Mouse (Mus musculus): ENCODE measurements around the gene Wasl. TPM values are rescaled to one million over a fixed set of nuclear protein-coding genes. Genes with fewer than 3 reads are reported as not detected.
A peak's percentile ranks its signal among the peaks of the same experiment; 100 is the strongest.

The Wasl gene
- polyA plus RNA-seq, 1 experiment from 2014 or later = 49.7 TPM

DNA sequence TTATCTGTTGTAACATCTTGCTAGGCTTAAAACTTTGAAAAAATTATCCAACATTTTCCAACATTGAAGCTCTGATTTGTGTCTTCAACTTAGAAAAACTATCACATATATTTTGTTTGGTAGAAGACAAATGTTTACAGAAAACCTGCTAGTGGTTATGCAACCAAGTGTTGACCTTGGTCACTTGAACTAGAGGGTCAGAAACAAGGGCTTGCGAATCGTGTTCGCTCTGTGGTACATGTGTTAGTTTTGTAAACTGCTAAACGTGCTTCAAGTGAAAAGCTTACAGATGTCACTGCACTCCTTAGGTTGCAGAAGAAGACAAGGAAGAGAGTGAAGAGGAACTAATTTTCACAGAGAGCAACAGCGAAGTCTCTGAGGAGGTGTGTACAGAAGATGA is 61.8 kb downstream of the Wasl start:
- 84% methylated on average over 5 of the region's 5 CpGs for WGBS
- Histone ChIP-seq H3K9ac (ENCODE audit: low read length) (no peak overlapping the region), H3K27me3 (ENCODE audit: control insufficient read depth, insufficient read depth, low read length) (no peaks in the 10 kb centered on the region), H3K4me2 (ENCODE audit: low read length) (no peak overlapping the region), H3K36me3 (ENCODE audit: control insufficient read depth, insufficient read depth, low read length) (peaks cover 57% of the 10 kb centered on the region), H3K9me3 (ENCODE audit: control insufficient read depth, low read length) (no peaks in the 10 kb centered on the region), H3K27ac (replicated peaks in 1 of 2; ENCODE audit: control insufficient read depth in 1 of 2, insufficient read depth in 1 of 2, low read depth in 2 of 2, low read length in 2 of 2) (no peak overlapping the region), H3K4me1 (ENCODE audit: control insufficient read depth in 2 of 2, insufficient read depth in 2 of 2, low read length in 2 of 2) (peaks cover 14 to 41% of the 10 kb centered on the region in 2 experiments), H3K4me3 (ENCODE audit: control insufficient read depth in 1 of 2, insufficient read depth in 1 of 2, low read depth in 1 of 2, low read length in 2 of 2) (no peak overlapping the region)
- no peak for ATAC-seq (ENCODE audit: insufficient number of reproducible peaks, insufficient read depth, low FRiP score, low read depth)

- no peak for ATAC-seq (ENCODE audit: insufficient number of reproducible peaks, insufficient read depth, low FRiP score, low read depth)
- H3K4me1 ChIP-seq (ENCODE audit: control insufficient read depth in 2 of 2, insufficient read depth in 2 of 2, low read length in 2 of 2) = peaks cover 12 to 34% of the 10 kb centered on the region in 2 experiments
- H3K9me3 ChIP-seq (ENCODE audit: control insufficient read depth, low read length) = no peaks in the 10 kb centered on the region
- H3K4me2 ChIP-seq (ENCODE audit: low read length) = peak overlapping the region; percentile 74
- no peaks in the 10 kb centered on the region for H3K27me3 ChIP-seq (ENCODE audit: control insufficient read depth, insufficient read depth, low read length)
- H3K4me3 ChIP-seq (ENCODE audit: control insufficient read depth in 1 of 2, insufficient read depth in 1 of 2, low read depth in 1 of 2, low read length in 2 of 2) = no peak overlapping the region
- no peak overlapping the region for H3K9ac ChIP-seq (ENCODE audit: low read length)
- peak overlapping the region in 1 of 2 experiments; percentile 98; a peak in 1 of 4 replicates for H3K27ac ChIP-seq (replicated peaks in 1 of 2; ENCODE audit: control insufficient read depth in 1 of 2, insufficient read depth in 1 of 2, low read depth in 2 of 2, low read length in 2 of 2)
- WGBS = 59% methylated on average over 3 of the region's 3 CpGs
- H3K36me3 ChIP-seq (ENCODE audit: control insufficient read depth, insufficient read depth, low read length) = peaks cover 52% of the 10 kb centered on the region
Observed at GRCm38 (mm10) chr6:24602351-24602750, 62.5 kb downstream of the Wasl start.

DNA sequence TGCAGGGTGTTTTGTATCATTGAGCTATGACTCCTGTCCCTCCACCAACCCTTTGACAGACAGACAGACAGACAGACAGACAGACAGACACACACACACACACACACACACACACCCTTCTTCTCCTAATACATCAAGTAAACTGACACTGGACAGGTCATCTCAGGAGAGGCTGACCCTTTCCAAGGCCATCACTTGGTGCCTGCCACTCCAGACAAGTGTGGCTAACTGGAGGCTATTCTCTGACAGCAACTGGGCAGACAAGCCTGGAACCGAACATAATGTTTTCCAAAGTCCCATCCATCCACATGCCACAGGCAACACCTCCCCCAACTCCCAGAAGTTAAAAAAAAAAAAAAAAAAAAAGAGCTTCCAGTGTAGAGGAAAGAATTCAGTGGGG is 63.1 kb downstream of the Wasl start:
- WGBS = 4% methylated on average over 1 of the region's 1 CpGs
- H3K9me3 ChIP-seq (ENCODE audit: control insufficient read depth, low read length) = no peaks in the 10 kb centered on the region
- peaks cover 12 to 32% of the 10 kb centered on the region in 2 experiments for H3K4me1 ChIP-seq (ENCODE audit: control insufficient read depth in 2 of 2, insufficient read depth in 2 of 2, low read length in 2 of 2)
- peak overlapping the region; percentile 74 for H3K4me2 ChIP-seq (ENCODE audit: low read length)
- H3K9ac ChIP-seq (ENCODE audit: low read length) = peak overlapping the region; percentile 89
- no peaks in the 10 kb centered on the region for H3K27me3 ChIP-seq (ENCODE audit: control insufficient read depth, insufficient read depth, low read length)
- H3K4me3 ChIP-seq (ENCODE audit: control insufficient read depth in 1 of 2, insufficient read depth in 1 of 2, low read depth in 1 of 2, low read length in 2 of 2) = peak overlapping the region; percentile 1 to 51; a peak in 3 of 4 replicates
- no peak for ATAC-seq (ENCODE audit: insufficient number of reproducible peaks, insufficient read depth, low FRiP score, low read depth)
- H3K27ac ChIP-seq (replicated peaks in 1 of 2; ENCODE audit: control insufficient read depth in 1 of 2, insufficient read depth in 1 of 2, low read depth in 2 of 2, low read length in 2 of 2) = peak overlapping the region; percentile 40 to 98; a peak in 3 of 4 replicates
- H3K36me3 ChIP-seq (ENCODE audit: control insufficient read depth, insufficient read depth, low read length) = peaks cover 45% of the 10 kb centered on the region

DNA sequence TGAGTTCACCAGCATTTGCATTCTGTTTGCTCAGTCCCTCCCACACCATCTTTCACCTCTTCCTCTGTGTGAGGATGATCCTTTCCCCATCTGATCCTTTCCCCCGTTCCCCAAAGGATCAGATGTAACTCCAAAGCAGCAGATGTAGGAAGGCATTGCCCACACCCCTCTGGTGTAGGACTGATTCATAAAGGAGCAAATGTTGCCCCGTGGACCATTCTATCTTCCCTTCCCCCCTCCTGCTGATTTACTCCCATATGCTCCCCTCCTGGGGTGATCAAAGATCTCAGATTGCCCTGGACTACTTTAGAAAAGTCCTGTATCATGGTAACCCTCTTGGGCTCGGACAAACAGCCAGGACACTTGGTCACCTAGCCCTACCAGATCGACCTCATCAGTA is 64.1 kb downstream of the Wasl start:
- peaks cover 12 to 26% of the 10 kb centered on the region in 2 experiments for H3K4me1 ChIP-seq (ENCODE audit: control insufficient read depth in 2 of 2, insufficient read depth in 2 of 2, low read length in 2 of 2)
- no peaks in the 10 kb centered on the region for H3K9me3 ChIP-seq (ENCODE audit: control insufficient read depth, low read length)
- H3K4me3 ChIP-seq (ENCODE audit: control insufficient read depth in 1 of 2, insufficient read depth in 1 of 2, low read depth in 1 of 2, low read length in 2 of 2) = peak overlapping the region; percentile 51 to 56
- ATAC-seq (ENCODE audit: insufficient number of reproducible peaks, insufficient read depth, low FRiP score, low read depth) = no peak
- H3K36me3 ChIP-seq (ENCODE audit: control insufficient read depth, insufficient read depth, low read length) = peaks cover 35% of the 10 kb centered on the region
- peak overlapping the region; percentile 74 for H3K4me2 ChIP-seq (ENCODE audit: low read length)
- WGBS = 51% methylated on average over 4 of the region's 4 CpGs
- no peaks in the 10 kb centered on the region for H3K27me3 ChIP-seq (ENCODE audit: control insufficient read depth, insufficient read depth, low read length)
- H3K27ac ChIP-seq (replicated peaks in 1 of 2; ENCODE audit: control insufficient read depth in 1 of 2, insufficient read depth in 1 of 2, low read depth in 2 of 2, low read length in 2 of 2) = peak overlapping the region; percentile 74 to 98; a peak in 3 of 4 replicates
- H3K9ac ChIP-seq (ENCODE audit: low read length) = peak overlapping the region; percentile 89

- 27% methylated on average over 6 of the region's 6 CpGs for WGBS
- peak overlapping the region; percentile 51 to 56; a peak in 3 of 4 replicates for H3K4me3 ChIP-seq (ENCODE audit: control insufficient read depth in 1 of 2, insufficient read depth in 1 of 2, low read depth in 1 of 2, low read length in 2 of 2)
- H3K4me2 ChIP-seq (ENCODE audit: low read length) = peak overlapping the region; percentile 74
- peaks cover 30% of the 10 kb centered on the region for H3K36me3 ChIP-seq (ENCODE audit: control insufficient read depth, insufficient read depth, low read length)
- no peaks in the 10 kb centered on the region for H3K27me3 ChIP-seq (ENCODE audit: control insufficient read depth, insufficient read depth, low read length)
- H3K9ac ChIP-seq (ENCODE audit: low read length) = peak overlapping the region; percentile 89
- peak overlapping the region; percentile 74 to 98 for H3K27ac ChIP-seq (replicated peaks in 1 of 2; ENCODE audit: control insufficient read depth in 1 of 2, insufficient read depth in 1 of 2, low read depth in 2 of 2, low read length in 2 of 2)
- no peaks in the 10 kb centered on the region for H3K9me3 ChIP-seq (ENCODE audit: control insufficient read depth, low read length)
- H3K4me1 ChIP-seq (ENCODE audit: control insufficient read depth in 2 of 2, insufficient read depth in 2 of 2, low read length in 2 of 2) = peaks cover 12 to 26% of the 10 kb centered on the region in 2 experiments
- no peak for ATAC-seq (ENCODE audit: insufficient number of reproducible peaks, insufficient read depth, low FRiP score, low read depth)
Observed at GRCm38 (mm10) chr6:24600134-24600533, 64.7 kb downstream of the Wasl start.

DNA sequence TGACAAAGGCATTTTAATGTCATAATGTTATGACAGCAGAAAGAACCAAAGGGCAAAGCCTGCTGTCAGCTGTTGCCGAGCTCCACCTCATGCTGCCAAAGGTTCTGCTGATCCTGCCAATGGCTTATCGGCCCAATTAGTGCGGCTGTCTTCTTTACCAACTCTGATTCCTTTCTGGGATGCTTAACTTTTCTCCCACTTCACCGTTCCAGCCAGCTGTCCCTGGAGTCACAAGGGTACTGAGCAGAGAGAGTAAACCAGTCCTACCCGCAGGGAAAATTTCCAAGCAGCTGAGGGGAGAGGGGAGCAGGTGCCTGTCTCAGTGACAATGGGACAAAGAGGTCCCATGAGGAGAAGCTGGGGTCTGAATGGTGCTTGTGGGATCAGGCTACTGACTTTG is 65.2 kb downstream of the Wasl start:
- no peaks in the 10 kb centered on the region for H3K9me3 ChIP-seq (ENCODE audit: control insufficient read depth, low read length)
- peak overlapping the region; percentile 74 to 98 for H3K27ac ChIP-seq (replicated peaks in 1 of 2; ENCODE audit: control insufficient read depth in 1 of 2, insufficient read depth in 1 of 2, low read depth in 2 of 2, low read length in 2 of 2)
- peak overlapping the region; percentile 89 for H3K9ac ChIP-seq (ENCODE audit: low read length)
- peaks cover 25% of the 10 kb centered on the region for H3K36me3 ChIP-seq (ENCODE audit: control insufficient read depth, insufficient read depth, low read length)
- H3K27me3 ChIP-seq (ENCODE audit: control insufficient read depth, insufficient read depth, low read length) = no peaks in the 10 kb centered on the region
- H3K4me3 ChIP-seq (ENCODE audit: control insufficient read depth in 1 of 2, insufficient read depth in 1 of 2, low read depth in 1 of 2, low read length in 2 of 2) = peak overlapping the region; percentile 51 to 56
- peak overlapping the region; percentile 74 for H3K4me2 ChIP-seq (ENCODE audit: low read length)
- ATAC-seq (ENCODE audit: insufficient number of reproducible peaks, insufficient read depth, low FRiP score, low read depth) = no peak
- WGBS = 46% methylated on average over 5 of the region's 5 CpGs
- H3K4me1 ChIP-seq (ENCODE audit: control insufficient read depth in 2 of 2, insufficient read depth in 2 of 2, low read length in 2 of 2) = peaks cover 12 to 23% of the 10 kb centered on the region in 2 experiments

- Histone ChIP-seq H3K27ac (replicated peaks in 1 of 2; ENCODE audit: control insufficient read depth in 1 of 2, insufficient read depth in 1 of 2, low read depth in 2 of 2, low read length in 2 of 2) (peak overlapping the region; percentile 74 to 98), H3K4me3 (ENCODE audit: control insufficient read depth in 1 of 2, insufficient read depth in 1 of 2, low read depth in 1 of 2, low read length in 2 of 2) (peak overlapping the region; percentile 51 to 56), H3K4me2 (ENCODE audit: low read length) (peak overlapping the region; percentile 74), H3K9ac (ENCODE audit: low read length) (peak overlapping the region; percentile 89), H3K4me1 (ENCODE audit: control insufficient read depth in 2 of 2, insufficient read depth in 2 of 2, low read length in 2 of 2) (peaks cover 12 to 23% of the 10 kb centered on the region in 2 experiments), H3K27me3 (ENCODE audit: control insufficient read depth, insufficient read depth, low read length) (no peaks in the 10 kb centered on the region), H3K36me3 (ENCODE audit: control insufficient read depth, insufficient read depth, low read length) (peaks cover 20% of the 10 kb centered on the region), H3K9me3 (ENCODE audit: control insufficient read depth, low read length) (no peaks in the 10 kb centered on the region)
- 30% methylated on average over 6 of the region's 6 CpGs for WGBS
- no peak for ATAC-seq (ENCODE audit: insufficient number of reproducible peaks, insufficient read depth, low FRiP score, low read depth)
Observed at GRCm38 (mm10) chr6:24599179-24599578, 65.6 kb downstream of the Wasl start.

GRCm38 (mm10) chr6:24597500-24597899 is 67.3 kb downstream of the Wasl start, which contains the start of gene Lmod2:
Gene Lmod2 (plus strand): TSS chr6:24597762.
- Histone ChIP-seq H3K4me3 (ENCODE audit: control insufficient read depth in 1 of 2, insufficient read depth in 1 of 2, low read depth in 1 of 2, low read length in 2 of 2) (peak within 1 kb of the TSS; percentile 51 to 68), H3K4me2 (ENCODE audit: low read length) (peak within 1 kb of the TSS; percentile 74), H3K4me1 (ENCODE audit: control insufficient read depth in 2 of 2, insufficient read depth in 2 of 2, low read length in 2 of 2) (peaks cover 10 to 23% of the 10 kb centered on the region in 2 experiments), H3K27me3 (ENCODE audit: control insufficient read depth, insufficient read depth, low read length) (no peaks in the 10 kb centered on the region), H3K9me3 (ENCODE audit: control insufficient read depth, low read length) (no peaks in the 10 kb centered on the region), H3K36me3 (ENCODE audit: control insufficient read depth, insufficient read depth, low read length) (0 out of 2 replicates have a peak, but pooled peaks cover 3% of the 10 kb centered on the region), H3K9ac (ENCODE audit: low read length) (peak within 1 kb of the TSS; percentile 89), H3K27ac (replicated peaks in 1 of 2; ENCODE audit: control insufficient read depth in 1 of 2, insufficient read depth in 1 of 2, low read depth in 2 of 2, low read length in 2 of 2) (peak within 1 kb of the TSS; percentile 94 to 98)
- WGBS = 23% methylated on average over 10 of the region's 10 CpGs
- peak; percentile 93 for ATAC-seq (ENCODE audit: insufficient number of reproducible peaks, insufficient read depth, low FRiP score, low read depth)
